Mouse (Mus musculus): ENCODE results near the gene Trappc4.
A peak's percentile ranks its signal among the peaks of the same experiment; 100 is the strongest.
"Not testable (repeated sequence)": the region's sequence is repeated elsewhere in the genome, so short reads cannot be mapped to it uniquely, and the experiment has no call there.

Trappc4 gene

GRCm38 (mm10) chr9:44407752-44408097 lies 325 bp upstream of the Trappc4 start:
- DNase-seq (ENCODE audit: low read depth, low spot score) = no peak

DNA sequence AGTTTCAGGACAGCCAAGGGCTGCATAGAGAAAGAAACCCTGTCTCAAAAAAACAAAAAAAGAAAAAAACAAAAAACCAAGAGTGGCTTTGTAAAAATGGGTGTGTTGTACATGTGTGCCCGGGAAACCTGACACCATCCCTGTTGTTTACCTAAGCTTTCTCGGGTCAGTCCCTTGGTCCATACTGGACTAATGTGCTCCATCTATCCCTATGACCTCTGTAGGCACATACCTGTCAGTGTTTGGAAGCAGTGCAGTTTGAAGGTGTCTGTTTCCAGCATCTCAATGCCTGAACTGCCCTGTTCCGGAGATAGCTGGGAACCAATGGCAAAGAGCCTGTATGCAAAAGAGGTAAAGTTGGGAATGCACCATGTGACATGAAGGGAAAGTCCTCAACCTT lies 2.4 kb downstream of the Trappc4 start:
- DNase-seq (ENCODE audit: low read depth, low spot score) = no peak

- DNase-seq (ENCODE audit: low read depth, low spot score) = no peak
Measured at GRCm38 (mm10) chr9:44401081-44401480, 6.3 kb downstream of the Trappc4 start.

DNA sequence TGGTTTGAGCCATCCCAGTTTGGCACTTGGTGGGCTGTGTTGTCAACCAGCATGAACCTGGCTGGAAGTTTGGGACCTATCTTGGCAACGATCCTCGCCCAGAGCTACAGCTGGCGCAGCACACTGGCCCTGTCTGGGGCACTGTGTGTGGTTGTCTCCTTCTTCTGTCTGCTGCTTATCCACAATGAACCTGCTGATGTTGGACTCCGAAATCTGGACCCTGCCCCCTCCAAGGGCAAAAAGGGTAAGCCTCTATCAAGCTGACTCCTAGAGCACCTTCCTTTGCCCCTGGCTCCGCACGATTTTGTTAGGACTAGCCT lies 7.6 kb downstream of the Trappc4 start:
- DNase-seq (ENCODE audit: low read depth, low spot score) = no peak

GRCm38 (mm10) chr9:44399114-44399794 lies 8.1 kb downstream of the Trappc4 start:
- no peak for DNase-seq (ENCODE audit: low read depth, low spot score)

DNA sequence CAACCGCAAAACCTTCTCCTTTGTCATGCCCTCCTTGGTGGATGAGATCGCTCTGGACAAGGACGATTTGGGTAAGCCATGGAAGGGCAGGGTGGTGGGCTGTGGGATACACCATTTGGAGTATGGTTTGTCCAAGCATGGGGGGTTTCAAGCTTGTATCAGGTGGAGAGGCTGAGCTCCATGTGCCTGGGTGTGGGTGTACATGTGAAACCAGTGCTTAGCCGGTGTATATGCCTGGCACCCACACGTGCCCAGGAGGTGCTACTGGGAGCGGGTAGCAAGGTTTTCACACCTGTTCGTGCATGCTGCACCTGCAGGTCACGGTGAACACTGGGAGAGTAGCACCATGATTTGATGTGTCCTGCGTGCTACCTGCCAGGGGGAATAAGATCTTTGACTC lies 8.8 kb downstream of the Trappc4 start:
- no peak for DNase-seq (ENCODE audit: low read depth, low spot score)

DNA sequence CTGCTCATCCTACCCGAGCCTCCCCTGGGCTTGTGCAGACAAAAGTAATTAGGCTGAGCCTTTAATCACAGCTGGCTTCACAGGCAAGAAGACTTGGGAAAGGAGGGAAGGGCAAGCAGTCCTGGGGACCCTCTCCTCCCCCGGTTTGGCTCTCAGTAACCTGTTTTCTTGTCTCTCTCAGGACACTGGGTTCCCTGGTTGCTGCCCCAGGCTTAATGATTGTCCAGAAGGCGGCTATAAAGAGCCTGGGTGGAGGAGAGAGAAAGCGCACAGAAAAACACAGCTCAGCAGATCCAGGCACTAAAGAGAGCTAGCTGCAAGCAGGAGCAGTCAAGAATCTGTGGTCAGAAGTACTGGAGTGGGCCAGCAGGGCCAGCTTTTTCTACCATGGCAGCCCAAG lies 9.3 kb downstream of the Trappc4 start:
- no peak for DNase-seq (ENCODE audit: low read depth, low spot score)

GRCm38 (mm10) chr9:44396684-44397411 lies 10.6 kb downstream of the Trappc4 start, which contains the start of gene Slc37a4:
Gene Slc37a4, plus strand, starts transcription at chr9:44396852.
- DNase-seq (ENCODE audit: low read depth, low spot score) = peak; percentile 98

DNA sequence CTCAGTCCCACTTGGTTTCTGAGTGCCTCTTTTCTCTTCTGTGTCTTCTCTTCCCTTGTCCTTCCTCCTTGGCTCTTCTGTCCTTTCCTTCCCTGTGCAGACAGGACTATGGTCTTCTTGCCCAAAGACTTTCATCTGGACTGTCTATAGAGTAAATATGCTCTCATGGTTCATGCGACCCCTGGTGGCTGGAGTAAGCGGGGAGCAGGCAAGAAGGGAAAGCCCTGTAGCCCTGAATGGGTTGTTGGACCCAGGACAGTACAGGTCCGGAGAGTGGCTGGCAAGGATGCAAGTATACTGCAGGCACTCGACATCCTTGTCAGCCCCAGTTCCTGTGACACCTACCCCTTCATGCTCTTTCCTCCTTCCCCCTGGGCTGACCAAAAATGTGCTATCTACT lies 15.9 kb downstream of the Trappc4 start:
- no peak for DNase-seq (ENCODE audit: low read depth, low spot score)

- no peak for DNase-seq (ENCODE audit: low read depth, low spot score)
Measured at GRCm38 (mm10) chr9:44389273-44389672, 18.1 kb downstream of the Trappc4 start.

- no peak for DNase-seq (ENCODE audit: low read depth, low spot score)
Measured at GRCm38 (mm10) chr9:44387221-44387620, 20.2 kb downstream of the Trappc4 start.

DNA sequence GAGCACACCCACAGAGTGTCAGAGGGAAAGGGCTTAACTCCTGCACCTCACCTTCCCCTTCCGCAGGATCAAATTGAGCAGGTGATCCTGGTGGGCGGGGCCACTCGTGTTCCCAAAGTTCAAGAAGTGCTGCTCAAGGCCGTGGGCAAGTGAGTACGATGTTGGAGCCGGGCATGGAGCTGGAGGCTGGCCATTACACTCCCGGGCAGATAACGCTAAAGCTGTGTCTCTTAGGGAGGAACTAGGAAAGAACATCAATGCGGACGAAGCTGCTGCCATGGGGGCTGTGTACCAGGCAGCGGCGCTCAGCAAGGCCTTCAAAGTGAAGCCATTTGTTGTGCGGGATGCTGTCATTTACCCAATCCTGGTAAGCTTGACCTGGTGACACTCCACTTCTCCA lies 22.8 kb downstream of the Trappc4 start:
- DNase-seq (ENCODE audit: low read depth, low spot score) = no peak

- no peak for DNase-seq (ENCODE audit: low read depth, low spot score)
Measured at GRCm38 (mm10) chr9:44379862-44380261, 27.5 kb downstream of the Trappc4 start.

DNA sequence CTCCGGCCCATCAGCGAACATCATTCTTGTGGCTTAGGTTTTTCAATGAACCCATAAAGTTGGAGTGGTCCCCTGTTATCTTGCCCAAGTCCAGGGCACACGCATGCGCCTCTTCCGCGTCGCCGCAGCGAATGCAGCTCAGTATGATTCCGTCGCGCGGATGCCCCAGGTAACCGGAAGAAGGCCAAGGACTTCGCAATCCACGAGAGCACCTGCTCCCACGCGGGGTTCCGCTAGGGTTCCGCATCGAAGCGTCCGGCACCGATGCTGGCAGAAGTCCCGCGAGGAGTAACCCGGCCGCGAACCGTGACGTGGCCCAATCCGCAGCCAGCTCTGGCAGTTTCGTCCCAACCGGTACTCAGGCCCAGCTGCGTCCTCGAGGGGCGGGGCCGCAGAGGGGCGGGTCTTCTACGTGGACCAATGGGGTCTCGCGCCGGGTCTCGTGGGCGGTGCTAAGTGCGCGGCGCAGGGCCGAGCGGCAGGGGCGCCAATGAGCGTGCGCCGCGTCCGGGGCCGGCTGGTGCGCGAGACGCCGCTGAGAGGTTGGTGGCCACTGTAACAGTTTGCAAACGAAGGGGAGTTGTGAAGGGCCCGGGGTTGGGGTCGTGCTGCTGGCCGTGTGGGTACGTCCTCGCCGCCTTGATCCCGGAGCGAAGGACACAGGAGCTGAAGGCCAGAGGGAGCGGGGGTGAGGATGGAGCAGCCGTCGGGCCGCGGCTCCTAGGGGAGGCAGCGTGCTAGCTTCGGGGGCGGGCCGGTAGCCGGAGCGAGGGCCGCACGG lies 28.2 kb downstream of the Trappc4 start, which contains the start of gene Hyou1:
Gene Hyou1, plus strand, starts transcription at position 437 of the 781 bp plus-strand sequence.
- DNase-seq (ENCODE audit: low read depth, low spot score) = peak; percentile 96

- no peak for DNase-seq (ENCODE audit: low read depth, low spot score)
Measured at GRCm38 (mm10) chr9:44378153-44378730, 29.2 kb downstream of the Trappc4 start.

- not testable (repeated sequence) for DNase-seq (ENCODE audit: low read depth, low spot score)
Measured at GRCm38 (mm10) chr9:44377335-44377734, 30.1 kb downstream of the Trappc4 start.

DNA sequence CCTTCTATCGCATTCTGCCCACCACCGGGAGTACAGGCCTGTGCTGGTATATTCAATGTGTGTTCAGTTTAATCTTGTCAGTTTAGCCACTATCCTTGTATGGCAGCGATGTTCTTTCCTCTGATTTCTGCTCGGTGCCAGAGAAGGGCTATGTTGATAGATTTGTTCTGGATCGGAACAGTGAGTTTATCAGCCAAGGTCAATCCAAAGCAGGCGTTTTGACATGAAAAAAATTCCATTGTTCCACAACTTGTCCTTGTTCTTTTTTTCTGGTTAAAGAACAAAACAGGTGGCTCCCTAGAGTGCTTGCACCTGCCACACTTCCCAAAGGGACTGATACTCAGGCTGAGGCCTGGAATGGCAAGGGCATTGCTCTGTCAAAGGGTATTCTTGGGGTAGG lies 31.3 kb downstream of the Trappc4 start:
- DNase-seq (ENCODE audit: low read depth, low spot score) = no peak

GRCm38 (mm10) chr9:44373386-44373785 lies 34.0 kb downstream of the Trappc4 start:
- DNase-seq (ENCODE audit: low read depth, low spot score) = no peak

- DNase-seq (ENCODE audit: low read depth, low spot score) = no peak
Measured at GRCm38 (mm10) chr9:44364480-44364879, 42.9 kb downstream of the Trappc4 start.

DNA sequence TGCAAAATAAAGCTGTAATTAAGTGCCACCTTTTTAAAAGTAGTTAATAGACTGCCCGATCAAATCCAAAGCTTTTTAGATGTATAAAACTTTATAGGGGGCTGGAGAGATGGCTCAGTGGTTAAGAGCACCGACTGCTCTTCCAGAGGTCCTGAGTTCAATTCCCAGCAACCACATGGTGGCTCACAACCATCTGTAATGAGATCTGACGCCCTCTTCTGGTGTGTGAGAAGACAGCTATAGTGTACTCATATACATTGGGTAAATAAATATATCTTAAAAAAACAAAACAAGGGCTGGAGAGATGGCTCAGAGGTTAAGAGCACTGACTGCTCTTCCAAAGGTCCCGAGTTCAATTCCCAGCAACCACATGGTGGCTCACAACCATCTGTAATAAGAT lies 45.5 kb downstream of the Trappc4 start:
- not testable (repeated sequence) for DNase-seq (ENCODE audit: low read depth, low spot score)

DNA sequence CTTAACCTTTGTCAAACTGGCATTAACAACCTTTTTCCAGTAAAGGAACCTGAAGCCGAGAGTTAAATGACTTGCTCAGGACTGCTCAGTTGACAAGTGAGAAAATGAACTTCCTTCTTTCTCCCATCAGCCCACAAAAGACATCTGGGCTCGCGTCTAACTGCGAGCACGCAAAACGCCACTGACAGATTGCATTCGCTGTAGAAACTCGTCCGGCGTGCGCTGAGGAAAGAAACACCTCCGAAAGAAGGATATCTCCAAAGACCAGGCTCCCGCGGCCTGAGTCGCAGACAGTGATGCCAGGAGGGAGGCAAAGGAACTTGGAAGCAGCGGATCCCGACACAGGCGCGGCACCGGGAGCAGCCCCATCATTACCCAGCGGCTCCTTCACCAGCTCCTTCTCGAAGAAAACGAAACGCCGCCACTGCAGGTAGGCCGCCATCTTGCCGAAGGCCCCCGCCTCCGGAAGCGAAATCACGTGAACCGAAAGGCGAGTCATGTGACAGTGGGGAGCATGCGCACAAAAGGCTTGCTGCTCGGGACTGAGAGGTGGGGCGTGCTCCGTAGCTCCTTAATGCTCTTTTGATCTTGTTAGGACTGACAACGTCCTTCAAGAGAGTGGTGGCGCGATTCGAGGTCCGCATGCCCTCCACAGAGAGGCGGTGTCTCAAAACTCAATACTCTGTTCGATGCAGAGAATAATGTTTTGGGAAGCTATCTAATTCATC lies 46.0 kb downstream of the Trappc4 start, which contains the start of gene Vps11:
Gene Vps11, minus strand, starts transcription at position 481 of the 728 bp plus-strand sequence.
- peak; percentile 91 for DNase-seq (ENCODE audit: low read depth, low spot score)
